Mouse (Mus musculus) spleen, postnatal 14 days (tissue): ENCODE results near the gene 2510039O18Rik.

Experiments
- DNase-seq, 2 experiments: peaks; one replicate each; pipeline ENCODE4 v3.0.0; 2021 to 2022; ENCODE audit warnings: low spot score in 2 of 2

The 2510039O18Rik gene

DNA sequence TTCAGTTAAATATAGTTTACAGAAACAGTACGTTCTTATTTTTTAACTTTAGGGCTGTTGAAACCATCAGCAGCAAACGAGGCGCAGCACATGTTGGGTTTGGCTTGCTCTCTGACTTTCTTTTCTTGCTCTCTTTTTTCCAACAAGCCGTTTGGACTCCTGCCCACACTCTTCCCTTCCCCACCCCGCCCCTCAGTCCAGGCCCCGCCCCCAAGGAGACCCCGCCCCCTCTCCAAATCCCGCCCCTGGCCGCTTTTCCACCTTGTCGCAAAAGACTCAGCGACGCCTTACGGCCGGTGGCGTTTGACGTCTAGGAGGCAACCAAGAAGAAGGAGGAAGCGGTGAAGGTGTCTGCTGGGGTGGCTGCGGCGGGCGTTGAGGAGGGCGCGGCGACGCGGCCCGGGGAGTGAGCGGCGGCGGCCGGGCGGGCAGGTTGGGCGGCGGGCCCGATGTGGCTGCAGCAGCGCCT lies at the start of gene 2510039O18Rik:
Gene 2510039O18Rik, plus strand, starts transcription at position 320 of the 469 bp plus-strand sequence.
- DNase-seq, result peak; percentile 72 to 82

DNA sequence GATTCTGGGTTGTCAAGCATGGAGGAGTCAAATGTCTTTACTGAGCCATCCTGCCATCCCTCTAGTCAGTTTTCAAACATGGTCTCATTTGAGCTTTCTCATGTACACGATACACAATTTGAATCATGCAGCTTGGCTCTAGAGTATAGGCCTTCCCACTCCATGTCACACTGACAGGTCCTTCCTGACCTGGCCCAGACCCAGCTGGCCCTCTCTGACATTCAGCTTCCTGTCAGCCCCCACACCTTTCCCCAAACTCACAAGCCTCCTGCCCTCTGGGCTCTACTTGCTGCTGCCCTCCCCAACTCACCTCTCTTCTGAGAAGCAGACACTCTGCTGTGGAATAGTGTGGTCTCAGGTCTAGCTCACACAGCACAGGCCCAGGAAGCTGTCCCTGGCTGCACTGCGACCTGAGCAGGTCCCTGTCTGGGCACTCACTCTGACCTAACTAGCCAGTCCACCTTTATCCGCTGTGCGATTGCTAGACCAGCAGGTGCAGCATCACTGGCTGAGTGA lies 44.8 kb upstream of the 2510039O18Rik start:
- no peak for DNase-seq

DNA sequence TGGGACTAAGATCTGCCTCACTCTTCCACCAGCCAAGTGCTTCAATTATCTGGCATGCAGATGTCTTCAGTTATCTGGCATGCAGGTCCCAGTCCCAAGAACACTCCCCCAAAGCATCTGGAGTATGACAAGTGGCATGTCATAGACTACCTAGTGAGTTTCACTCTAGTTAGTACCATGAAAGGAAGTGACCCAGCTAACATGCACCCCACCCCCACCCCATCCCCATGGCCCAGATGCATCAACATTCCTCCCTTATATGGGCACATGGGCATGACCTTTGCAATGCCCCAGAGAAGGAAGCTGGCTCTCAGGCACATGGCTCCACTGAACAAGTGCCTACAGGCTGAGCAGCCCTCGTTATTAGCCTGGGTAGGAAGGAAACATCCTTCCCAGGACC lies 44.3 kb upstream of the 2510039O18Rik start:
- no peak for DNase-seq

DNA sequence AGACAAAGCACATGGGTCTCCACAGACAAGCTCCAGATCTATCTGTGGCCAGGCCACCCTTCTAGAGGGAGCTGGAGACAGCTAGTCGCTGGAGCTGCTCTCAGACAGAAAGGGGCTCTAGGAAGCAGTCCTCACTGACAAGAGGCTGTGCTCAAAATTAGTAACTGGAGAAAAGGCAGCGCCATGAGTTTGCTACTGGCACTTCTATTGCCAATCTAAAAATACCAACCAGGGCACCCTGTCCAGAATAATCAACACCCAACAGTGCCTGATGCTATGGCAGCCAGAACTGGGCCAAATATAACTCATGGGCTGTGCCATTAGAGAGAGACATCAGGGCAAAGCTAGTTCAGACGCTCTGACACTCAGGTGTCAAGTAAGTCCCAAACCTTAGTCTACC lies 43.3 kb upstream of the 2510039O18Rik start:
- no peak for DNase-seq

DNA sequence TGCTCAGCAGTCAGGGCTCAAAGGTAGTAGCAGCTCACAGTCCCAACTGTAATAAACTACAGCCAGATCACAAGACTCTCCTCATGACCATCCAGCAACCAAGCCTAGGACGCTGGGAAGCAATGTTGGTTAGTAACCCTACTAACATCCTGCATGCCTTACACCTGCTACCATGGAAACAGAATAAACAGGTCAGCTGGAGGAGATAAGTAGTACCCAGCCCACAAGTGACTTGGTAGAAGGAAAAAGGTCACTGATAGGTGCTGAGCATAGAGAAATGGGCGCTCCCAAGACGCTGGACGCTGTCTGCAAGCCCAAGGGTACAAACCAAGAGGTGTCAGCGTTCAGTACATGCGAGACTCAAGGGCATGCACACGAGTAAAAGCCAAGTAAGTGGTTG lies 40.2 kb upstream of the 2510039O18Rik start:
- no peak for DNase-seq

DNA sequence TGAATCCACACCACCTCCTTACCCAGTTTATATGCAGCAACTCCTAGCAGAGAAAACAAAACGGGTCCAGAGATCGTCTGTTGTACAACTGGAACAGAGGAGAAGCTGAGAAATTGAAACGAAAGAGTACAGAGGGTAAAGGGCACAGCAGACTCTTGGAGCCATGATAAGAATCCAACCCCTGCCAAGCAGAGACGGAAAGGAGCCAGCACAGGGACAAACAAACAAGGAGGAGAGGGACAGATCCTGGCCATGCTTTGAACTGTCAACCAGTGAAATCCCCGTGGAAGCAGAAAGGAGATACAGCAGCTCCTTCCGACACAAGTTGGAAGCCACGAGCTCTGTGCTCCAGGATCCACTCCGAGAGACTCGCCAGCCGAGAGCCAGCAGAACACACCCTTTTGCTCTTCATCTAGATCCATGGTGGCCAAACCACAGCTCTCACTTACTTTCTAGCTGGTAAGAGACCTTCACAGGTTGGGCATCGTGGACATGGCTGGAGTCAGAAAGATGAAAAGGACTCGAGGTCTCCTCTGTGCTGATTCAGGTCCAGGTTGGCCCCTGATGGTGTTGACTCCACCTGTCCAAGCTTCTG lies 37.7 kb upstream of the 2510039O18Rik start:
- DNase-seq, result no peak

DNA sequence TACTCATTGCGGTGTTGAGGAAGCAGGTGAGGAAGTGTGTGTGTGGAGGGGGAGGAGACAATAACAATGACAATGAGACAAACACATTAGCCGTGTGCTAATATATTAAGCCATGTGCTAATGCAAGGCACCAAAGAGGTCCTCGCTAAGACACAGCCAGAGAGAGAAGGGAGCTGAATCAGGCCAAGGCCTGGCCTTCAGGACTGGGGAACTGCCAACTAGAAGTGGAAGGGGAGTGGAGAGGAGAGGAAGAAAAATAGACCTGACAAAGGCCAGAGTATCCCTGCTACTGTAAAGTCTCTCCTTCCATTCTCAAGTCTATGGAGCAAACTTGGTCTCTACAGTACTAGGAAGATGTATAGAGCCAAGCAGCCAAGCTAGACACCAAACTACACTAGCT lies 37.1 kb upstream of the 2510039O18Rik start:
- no peak for DNase-seq

DNA sequence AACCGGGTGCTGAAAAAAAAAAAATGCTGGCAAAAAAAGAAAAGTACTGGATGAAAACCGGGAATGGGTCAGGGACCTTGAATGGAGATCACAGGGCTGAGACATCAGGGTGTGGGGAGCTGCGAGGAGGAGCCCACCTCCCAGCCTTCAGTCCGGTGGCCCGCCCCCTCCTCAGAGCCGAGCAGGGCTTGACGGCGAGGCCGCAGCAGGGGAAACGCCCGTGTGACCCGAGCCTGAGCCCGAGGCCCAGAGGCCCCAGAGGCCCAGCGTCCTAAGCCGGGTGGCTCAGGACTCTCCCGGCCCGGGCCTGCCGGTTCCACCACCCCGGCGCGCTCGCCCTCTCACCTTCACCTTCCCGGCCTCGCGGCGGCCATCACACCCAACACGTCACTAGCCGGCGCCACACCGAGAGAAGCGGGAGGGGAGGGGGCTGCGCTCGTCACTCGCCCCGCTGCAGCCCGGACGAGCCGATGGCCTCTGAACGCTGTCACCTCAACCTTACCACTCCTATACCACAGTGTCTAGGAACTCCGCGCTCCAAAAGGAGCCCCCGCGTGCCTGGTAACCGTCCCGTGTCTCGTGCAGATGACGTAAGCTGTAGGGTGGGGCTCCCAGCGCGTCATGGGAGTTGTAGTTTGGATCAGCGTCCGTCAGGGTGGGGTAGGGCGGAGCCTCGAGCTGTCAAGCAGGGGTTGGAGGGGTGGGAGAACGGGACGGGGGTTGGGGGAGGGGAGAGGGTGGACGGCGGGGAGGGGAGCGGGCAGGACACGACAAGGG lies 36.2 kb upstream of the 2510039O18Rik start, which contains the start of gene Mfn2:
Gene Mfn2, minus strand, starts transcription at position 392 of the 777 bp plus-strand sequence.
- DNase-seq, result peak; percentile 71 to 86

DNA sequence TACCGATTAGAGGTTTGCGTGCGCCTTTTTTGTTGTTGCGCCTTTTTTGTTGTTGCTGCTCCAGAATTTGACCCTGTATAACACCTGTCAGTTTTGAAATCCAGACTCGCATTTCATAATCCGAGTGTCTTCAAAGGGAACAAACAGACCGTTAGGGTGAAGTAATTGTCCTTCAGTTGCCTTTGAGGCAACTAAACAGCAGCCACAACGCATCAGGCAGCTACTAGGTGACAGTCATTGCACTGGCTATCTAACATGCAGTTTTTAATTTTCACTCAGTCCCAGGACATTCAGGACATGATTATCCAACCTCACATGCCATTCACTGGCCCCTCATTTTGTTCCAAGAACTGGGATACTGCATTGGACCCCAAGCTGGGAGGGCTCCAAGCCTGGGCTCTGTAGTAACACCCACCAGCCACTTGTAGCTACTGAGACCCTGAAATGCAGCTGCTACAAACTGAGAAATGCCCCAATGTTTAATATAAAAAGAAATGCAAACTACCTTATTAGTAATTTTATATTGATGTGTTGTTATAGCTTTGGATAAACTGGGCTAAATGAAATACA lies 35.5 kb upstream of the 2510039O18Rik start:
- no peak for DNase-seq

DNA sequence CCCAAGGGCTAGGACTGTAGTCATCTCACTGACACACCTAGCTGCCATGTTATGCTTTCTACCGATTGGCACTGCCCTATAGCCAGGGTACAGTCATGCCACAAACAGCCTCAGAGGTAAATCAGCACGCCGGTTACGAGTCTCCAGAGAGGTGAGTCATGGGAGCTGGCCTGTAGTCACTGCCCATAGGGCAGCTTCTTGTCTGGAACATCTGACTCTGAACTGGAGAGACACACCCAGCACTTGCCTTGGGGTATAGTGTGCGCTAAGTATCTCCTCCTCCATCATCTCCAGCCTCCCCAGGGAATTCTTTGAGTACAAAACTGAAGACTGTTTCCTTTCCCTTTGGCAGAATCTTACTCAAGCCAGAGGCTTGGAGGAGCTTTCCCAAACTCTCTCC lies 34.5 kb upstream of the 2510039O18Rik start:
- no peak for DNase-seq

DNA sequence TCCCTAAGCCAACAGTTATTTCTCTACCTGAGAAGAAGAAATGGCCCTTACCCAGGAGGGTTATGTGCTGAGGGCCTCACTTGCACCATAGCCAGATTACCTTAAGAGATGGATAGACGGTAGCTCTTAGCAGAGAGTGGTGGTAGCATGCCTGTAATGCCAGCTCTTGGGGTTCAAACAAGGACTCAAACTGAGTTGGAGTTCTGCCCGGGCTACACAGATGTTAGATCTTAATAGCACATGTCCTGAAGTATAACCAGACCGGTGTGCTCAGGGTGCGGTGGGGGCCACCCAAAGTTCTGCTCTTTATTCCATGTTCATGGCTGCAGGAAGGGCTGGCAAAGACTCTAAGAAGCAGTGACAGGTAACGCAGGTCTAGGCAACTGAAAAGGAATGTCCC lies 31.2 kb upstream of the 2510039O18Rik start:
- no peak for DNase-seq

DNA sequence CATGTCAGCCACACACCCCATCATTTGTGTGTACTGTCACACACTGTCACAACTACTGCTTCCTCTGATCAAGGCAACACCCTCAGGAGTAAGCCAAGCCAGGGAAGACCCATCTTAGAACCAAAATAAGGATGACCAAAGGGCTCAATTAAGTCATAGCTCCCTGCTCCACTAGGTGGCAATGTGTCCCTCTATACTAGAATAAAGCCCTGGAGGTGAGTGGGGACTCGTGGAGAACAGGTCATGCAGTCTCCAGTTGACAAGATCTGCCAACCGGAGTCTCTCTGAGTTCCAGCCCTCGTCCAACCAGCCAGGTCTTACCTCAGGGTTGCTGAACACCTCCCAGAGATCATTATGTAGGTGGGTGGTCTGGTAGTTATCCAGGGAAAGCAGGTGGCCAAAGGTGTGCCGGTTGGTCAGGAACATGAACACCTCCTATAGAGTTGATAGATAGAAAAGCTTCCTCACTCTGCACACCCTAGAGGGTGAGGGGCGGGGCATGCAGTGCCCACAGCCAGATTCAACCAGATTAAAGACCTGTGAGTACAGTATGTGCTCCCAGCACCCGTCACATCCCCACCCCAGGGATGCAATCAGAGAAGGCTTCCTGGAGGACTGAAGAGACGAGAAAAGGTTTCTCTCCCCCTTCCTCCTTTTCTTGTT lies 22.1 kb upstream of the 2510039O18Rik start:
- peak in 1 of 2 experiments; percentile 28 for DNase-seq

DNA sequence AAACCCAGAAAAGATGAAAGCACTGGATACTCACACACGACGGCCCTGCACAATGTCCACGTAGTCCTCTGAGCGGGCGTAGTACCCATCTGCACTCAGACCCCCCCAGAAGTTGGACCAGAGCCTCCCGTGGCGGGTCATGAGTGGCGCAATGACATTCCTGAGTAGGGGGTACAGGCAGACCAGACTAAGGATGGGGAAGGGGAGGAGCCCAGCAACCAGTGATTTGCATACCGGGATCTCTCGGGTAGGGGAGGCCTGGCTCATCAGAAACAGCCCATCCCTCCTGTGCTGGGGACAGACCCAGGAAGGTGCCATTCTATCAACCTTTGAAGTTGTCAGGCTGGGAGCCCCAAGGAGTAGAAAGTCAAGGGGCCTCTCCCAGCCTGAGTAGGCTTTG lies 19.7 kb upstream of the 2510039O18Rik start:
- DNase-seq, result no peak

DNA sequence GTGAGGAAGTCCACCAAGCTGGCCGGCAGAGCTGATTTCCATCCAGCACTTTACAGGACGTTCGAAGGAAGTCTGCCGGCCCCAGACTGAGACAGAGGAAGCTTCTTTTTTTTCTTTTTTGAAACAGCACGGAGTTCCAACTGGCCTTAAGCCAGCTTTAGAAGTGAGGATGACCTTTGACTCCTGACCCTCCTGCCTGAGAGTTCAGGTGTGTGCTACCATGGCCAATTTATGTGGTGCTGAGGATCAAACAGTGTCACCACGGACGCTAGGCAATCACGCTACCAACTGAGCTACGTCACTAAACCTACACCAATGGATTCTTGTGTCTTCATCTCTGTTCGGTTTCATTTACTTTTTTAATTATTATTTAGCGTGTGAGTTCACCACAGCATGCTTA lies 18.4 kb upstream of the 2510039O18Rik start:
- no peak for DNase-seq

DNA sequence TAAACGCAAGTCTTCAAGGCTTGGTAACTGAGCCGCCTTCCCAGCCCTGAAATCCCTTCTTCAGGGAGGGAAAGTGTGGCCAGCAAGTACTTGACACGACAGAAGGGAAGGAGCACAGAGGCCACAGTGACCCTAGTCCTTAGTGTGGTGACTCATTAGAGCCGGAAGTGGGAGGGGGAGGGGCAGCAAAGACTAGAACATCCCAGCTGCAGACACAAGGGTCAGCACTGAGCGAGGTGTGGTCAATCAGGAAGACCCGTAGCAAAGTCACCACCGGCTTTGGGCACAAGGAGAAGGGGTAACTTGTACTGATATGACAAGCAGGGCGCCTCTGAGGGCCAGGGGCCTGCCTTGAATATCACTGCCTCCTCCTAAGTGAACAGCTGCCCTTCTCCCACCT lies 13.0 kb upstream of the 2510039O18Rik start:
- DNase-seq, result no peak

DNA sequence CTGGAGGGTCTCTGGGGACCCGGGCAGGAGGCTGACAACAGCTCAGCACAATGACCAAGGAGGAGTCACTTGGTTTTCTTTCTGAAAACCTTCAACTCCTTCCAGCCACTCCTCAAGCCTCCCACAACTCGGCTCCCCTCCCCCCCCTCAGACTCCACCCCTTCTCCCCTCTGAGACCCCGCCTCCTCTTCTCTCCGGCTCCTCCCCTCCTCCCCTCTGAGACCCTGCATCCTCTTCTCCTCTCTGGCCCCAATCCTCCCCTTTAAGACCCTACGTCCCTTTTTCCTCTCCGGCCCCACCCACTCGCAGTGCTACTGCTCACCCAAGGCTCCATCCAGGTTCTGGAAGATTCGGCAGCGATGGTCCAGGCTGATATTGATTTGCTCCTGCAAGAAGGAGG lies 12.6 kb upstream of the 2510039O18Rik start:
- DNase-seq, result no peak

DNA sequence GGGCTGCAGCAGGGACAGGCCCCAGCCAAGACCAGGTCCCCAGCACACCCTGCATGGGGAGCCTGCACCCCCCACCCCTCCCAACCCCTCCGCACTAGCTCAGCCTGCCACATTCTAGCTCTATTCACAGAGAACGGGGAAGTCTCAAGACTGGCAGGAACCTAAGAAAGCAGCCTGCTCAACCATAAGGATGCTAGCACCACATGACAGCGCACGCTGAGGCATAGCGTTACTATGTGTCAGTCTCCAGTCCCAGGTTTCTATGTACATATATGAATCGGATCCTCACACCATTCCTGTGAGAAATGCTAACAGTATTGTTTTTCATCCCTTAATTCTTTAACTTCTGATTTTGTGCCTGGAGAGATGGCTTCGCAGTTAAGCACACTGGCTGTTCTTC lies 12.2 kb upstream of the 2510039O18Rik start:
- no peak for DNase-seq

DNA sequence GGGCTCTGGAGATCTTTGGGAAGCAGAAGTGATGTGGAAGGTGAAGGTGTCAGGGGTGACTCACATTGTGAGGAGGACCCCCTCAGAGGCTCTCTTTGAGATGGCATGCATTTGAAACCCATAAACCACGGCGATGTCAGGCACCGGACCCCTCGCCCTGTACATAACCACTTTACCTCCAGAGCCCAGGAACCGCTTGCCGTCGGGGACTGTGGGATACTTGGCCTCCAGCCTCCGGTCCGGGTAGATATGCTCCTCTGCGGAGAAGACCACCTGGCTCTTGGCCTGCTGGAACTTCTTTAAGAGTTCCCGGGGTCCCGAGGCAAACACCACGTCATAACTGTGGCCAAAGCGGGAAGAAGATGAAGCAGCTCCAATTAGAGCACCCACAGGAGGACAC lies 9.7 kb upstream of the 2510039O18Rik start:
- DNase-seq, result no peak

DNA sequence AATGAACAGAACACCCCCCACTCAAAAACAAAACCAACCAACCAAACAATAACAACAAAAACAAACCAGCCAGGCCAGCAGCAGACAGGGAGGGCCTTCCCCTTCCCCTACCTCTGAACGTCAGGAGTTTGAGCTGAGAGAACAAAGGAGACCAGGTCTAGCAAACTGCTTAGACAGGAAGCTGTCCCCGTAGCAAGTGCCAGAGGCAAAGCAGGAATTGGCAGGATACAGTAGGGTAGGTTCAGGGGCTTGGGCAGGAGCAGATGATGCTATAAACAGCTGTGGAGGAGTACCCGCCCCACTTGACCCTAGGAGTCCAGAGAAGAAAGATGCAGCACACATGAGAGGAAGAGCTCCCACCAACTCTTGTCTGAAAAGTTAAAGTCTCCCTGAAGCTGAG lies 6.6 kb upstream of the 2510039O18Rik start:
- DNase-seq, result no peak

DNA sequence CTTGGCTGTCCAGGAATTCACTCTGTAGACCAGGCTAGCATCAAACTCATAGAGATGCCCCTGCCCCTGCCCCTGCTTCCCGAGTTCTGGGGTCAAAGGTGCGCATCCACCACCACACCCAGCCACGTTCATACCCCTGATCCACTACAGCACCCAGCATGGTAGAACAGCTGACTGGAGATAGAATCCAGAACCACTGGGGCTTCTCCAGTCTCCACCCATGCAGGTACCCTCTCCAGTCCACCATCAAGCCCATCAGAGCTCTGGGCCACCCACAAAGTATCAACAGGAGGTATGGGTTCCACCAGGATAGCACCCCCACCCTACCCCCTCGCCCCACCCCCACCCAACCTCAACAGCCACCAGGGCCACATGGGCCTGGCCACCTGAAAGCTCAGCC lies 6.1 kb upstream of the 2510039O18Rik start:
- DNase-seq, result no peak

DNA sequence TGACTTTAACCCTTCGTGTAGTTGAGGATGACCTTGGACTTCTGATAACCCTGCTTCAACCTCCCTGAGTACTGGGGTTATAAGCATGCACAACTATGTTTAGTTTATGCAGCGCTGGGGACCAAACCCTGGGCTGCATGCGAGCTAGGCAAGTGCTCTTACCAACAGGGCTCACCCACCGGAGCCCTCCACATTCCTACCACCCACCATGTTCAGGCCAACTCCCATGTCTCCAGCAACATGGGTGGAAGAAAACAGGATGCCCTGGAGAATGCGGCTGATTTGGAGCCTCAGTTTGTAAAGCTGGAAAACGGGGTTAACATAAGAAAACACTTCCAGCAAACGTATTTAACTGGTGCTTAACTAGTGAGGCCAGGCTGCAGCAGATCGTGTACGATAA lies 4.8 kb upstream of the 2510039O18Rik start:
- DNase-seq, result no peak

DNA sequence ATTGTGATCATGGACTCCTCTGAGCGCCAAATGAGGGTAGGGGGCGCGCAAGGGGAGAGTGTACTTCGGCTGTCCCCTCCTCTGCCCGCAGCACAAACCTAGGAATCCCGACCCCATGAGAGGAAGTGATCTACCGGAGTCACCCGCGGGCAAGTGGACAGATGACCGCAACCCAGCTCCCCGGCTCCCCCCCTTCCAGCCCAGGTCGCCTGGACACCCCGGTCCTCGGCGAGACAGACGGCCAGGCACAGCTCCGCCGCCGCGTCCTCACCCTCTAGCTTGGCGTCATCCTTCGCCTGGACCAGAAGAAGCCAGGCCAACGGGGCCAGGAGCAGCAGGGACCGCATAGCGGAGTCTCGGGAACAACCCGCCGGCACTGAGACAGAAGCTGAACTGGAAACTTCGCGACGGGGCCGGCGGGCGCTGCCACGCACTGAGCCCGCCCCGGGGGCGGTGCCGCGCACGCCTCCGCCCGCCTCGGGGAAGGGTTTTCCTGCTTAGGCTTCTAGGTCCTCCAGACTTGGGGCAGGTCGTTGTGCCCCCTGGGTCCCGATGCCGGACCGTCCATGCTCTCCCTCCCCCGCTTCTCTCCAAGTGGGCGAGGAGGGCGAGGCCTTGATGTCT lies 4.3 kb upstream of the 2510039O18Rik start, which contains the start of gene Plod1:
Gene Plod1, minus strand, starts transcription at position 437 of the 624 bp plus-strand sequence.
- DNase-seq, result peak; percentile 49 to 61
